Mouse (Mus musculus) cerebellum, postnatal 25 days (tissue): ENCODE measurements at regions not wholly inside any gene's neighbourhood (a gene's known extent, or its start where the extent isn't known, plus 50 kb on each side); places are given as distances from the start of the nearest gene placed in this dataset.
"Not testable (repeated sequence)": the region's sequence is repeated elsewhere in the genome, so short reads cannot be mapped to it uniquely, and the experiment has no call there.

Source experiments
- DNase-seq, 2 experiments: peaks; one replicate each; pipeline ENCODE4 v3.0.0; 2021; ENCODE audit warnings: mixed read lengths in 2 of 2

GRCm38 (mm10) chr7:61615156-61615555 is 731.2 kb upstream of the Ndn start:
- no peak for DNase-seq

GRCm38 (mm10) chr7:61644893-61645545 is 701.4 kb upstream of the Ndn start:
- no peak for DNase-seq

GRCm38 (mm10) chr7:61658086-61658485 is 688.3 kb upstream of the Ndn start:
- DNase-seq = no peak

GRCm38 (mm10) chr7:61683080-61683479 is 663.3 kb upstream of the Ndn start:
- no peak for DNase-seq

- DNase-seq = no peak
Observed at GRCm38 (mm10) chr7:61685052-61685655, 661.2 kb upstream of the Ndn start.

GRCm38 (mm10) chr7:61726149-61726548 is 620.2 kb upstream of the Ndn start:
- DNase-seq = no peak

- DNase-seq = no peak
Observed at GRCm38 (mm10) chr7:61737511-61737910, 608.9 kb upstream of the Ndn start.

GRCm38 (mm10) chr7:61739336-61739735 is 607.0 kb upstream of the Ndn start:
- DNase-seq = not testable (repeated sequence)

GRCm38 (mm10) chr7:61769826-61770225 is 576.5 kb upstream of the Ndn start:
- no peak for DNase-seq

GRCm38 (mm10) chr7:61790113-61790796 is 556.1 kb upstream of the Ndn start:
- DNase-seq = no peak

GRCm38 (mm10) chr7:61836827-61837226 is 509.5 kb upstream of the Ndn start:
- DNase-seq = no peak

GRCm38 (mm10) chr7:61837240-61837639 is 509.1 kb upstream of the Ndn start:
- DNase-seq = peak; percentile 11 to 36

- DNase-seq = no peak
Observed at GRCm38 (mm10) chr7:61851949-61852348, 494.4 kb upstream of the Ndn start.

- DNase-seq = no peak
Observed at GRCm38 (mm10) chr7:61864517-61864916, 481.9 kb upstream of the Ndn start.

- DNase-seq = no peak
Observed at GRCm38 (mm10) chr7:61866376-61866775, 480.0 kb upstream of the Ndn start.

- no peak for DNase-seq
Observed at GRCm38 (mm10) chr7:61876220-61876619, 470.1 kb upstream of the Ndn start.

- DNase-seq = peak; percentile 55 to 74
Observed at GRCm38 (mm10) chr7:61877311-61878065, 468.9 kb upstream of the Ndn start.

- no peak for DNase-seq
Observed at GRCm38 (mm10) chr7:61878095-61878494, 468.3 kb upstream of the Ndn start.

GRCm38 (mm10) chr7:61878585-61878984 is 467.8 kb upstream of the Ndn start:
- no peak for DNase-seq
